Mouse (Mus musculus): ENCODE measurements at regions not wholly inside any gene's neighbourhood (a gene's known extent, or its start where the extent isn't known, plus 50 kb on each side); places are given as distances from the start of the nearest gene placed in this dataset.

GRCm38 (mm10) chr5:18414892-18415291 is 54.7 kb upstream of the Gnai1 start:
- DNase-seq (ENCODE audit: low spot score in 2 of 2) = no peak
